Mouse (Mus musculus): Measurements from ENCODE around the gene Sort1. TPM values are rescaled to one million over a fixed set of nuclear protein-coding genes. Genes with fewer than 3 reads are reported as not detected.

Sort1 gene
- total RNA-seq, 2 experiments from 2014 or later = 176 to 177 TPM

GRCm38 (mm10) chr3:108405536-108406305 lies 121.8 kb downstream of the Sort1 start:
- intact Hi-C loops (cut with DNase I) = no loop called here

GRCm38 (mm10) chr3:108406306-108406885 lies 122.5 kb downstream of the Sort1 start:
- intact Hi-C loops (cut with DNase I) = no loop called here
- DNase-seq (ENCODE audit: extremely low spot score in 1 of 2, low spot score in 2 of 2) = no peak

More at GRCm38 (mm10) chr3:108405536-108406305, 121.8 kb downstream of the Sort1 start:
- DNase-seq (ENCODE audit: extremely low spot score in 1 of 2, low spot score in 2 of 2) = no peak

GRCm38 (mm10) chr3:108408517-108409008 lies 124.7 kb downstream of the Sort1 start:
- intact Hi-C loops (cut with DNase I) = no loop called here
- DNase-seq (ENCODE audit: extremely low spot score in 1 of 2, low spot score in 2 of 2) = no peak

GRCm38 (mm10) chr3:108409656-108410358 lies 125.9 kb downstream of the Sort1 start:
- intact Hi-C loops (cut with DNase I) = no loop called here
- no peak for DNase-seq (ENCODE audit: extremely low spot score in 1 of 2, low spot score in 2 of 2)

- intact Hi-C loops (cut with DNase I) = no loop called here
- DNase-seq (ENCODE audit: extremely low spot score in 1 of 2, low spot score in 2 of 2) = no peak
These were observed 126.5 kb downstream of the Sort1 start for GRCm38 (mm10) chr3:108410359-108410714.

Other genes starting within 250 kb of the Sort1 start
- 10 to 100 TPM; 13.2 to 13.5 TPM for gene Gstm4, start 239.2 kb upstream of the Sort1 start, total RNA-seq (2021)
- gene Ampd2, start 197.4 kb upstream of the Sort1 start, total RNA-seq (2021) = 10 to 100 TPM; 51.8 to 53.7 TPM
- not detected for gene Gnat2, start 191.3 kb upstream of the Sort1 start, total RNA-seq (2021)
- 10 to 100 TPM; 46.6 to 50.9 TPM for gene Gnai3, start 137.9 kb upstream of the Sort1 start, total RNA-seq (2021)
- gene Gpr61, start 129.2 kb upstream of the Sort1 start, total RNA-seq (2021) = 10 to 100 TPM; 20.4 to 21.3 TPM
- 10 to 100 TPM; 36.4 to 38.5 TPM for gene Amigo1, start 97.7 kb upstream of the Sort1 start, total RNA-seq (2021)
- gene Cyb561d1, start 82.9 kb upstream of the Sort1 start, total RNA-seq (2021) = 10 to 100 TPM; 11.0 to 12.7 TPM
- gene Atxn7l2, start 73.1 kb upstream of the Sort1 start, total RNA-seq (2021) = 10 to 100 TPM; 22.2 to 24.8 TPM
- 1 to 10 TPM; 1.1 to 1.3 TPM for gene Sypl2, start 57.4 kb upstream of the Sort1 start, total RNA-seq (2021)
- gene Psma5, start 27.2 kb upstream of the Sort1 start, total RNA-seq (2021) = 10 to 100 TPM; 91.4 to 92.5 TPM
- gene Mybphl, start 80.8 kb downstream of the Sort1 start, total RNA-seq (2021) = not detected
- 1 to 10 TPM; 6.9 to 10.0 TPM for gene Psrc1, start 99.8 kb downstream of the Sort1 start, total RNA-seq (2021)
- gene Celsr2, start 131.5 kb downstream of the Sort1 start, total RNA-seq (2021) = 100 to 1,000 TPM; 168 to 169 TPM
- 100 to 1,000 TPM; 212 to 216 TPM for gene Sars, start 161.1 kb downstream of the Sort1 start, total RNA-seq (2021)

All from left cerebral cortex, postnatal 10 days (tissue).